Comparison of ENCODE assay signal across 21 mouse cellular contexts in genomic region chr2:171371751-171372150, GRCm38 (mm10).
A peak's percentile ranks its signal among the peaks of the same experiment; 100 is the strongest.
DNase-seq lines count a peak whose midpoint lies in the region; ATAC-seq lines count a peak whose summit lies in the region.
"Had no signal": no experiment of that assay in that cellular context is flagged by ENCODE, and none has a peak within 500 bp of the region (broad histone marks: within the 10 kb centered on the region; RNA-seq: fewer than 3 reads in every experiment).

No protein-coding gene starts in this region.

- WGBS in kidney, embryonic 14.5 days, result 19% methylated on average over 5 of the region's 5 CpGs
- WGBS in lung, embryonic 15.5 days, result 19% methylated on average over 5 of the region's 5 CpGs

- no peak overlapping the region for H3K4me2 ChIP-seq in kidney, embryonic 14.5 days (replicated peaks; ENCODE audit: low read depth, low read length)
- no peak overlapping the region for H3K4me2 ChIP-seq in lung, embryonic 15.5 days
- H3K4me2 ChIP-seq: embryonic facial prominence, embryonic 12.5 days; forebrain, embryonic 13.5 days; heart, embryonic 15.5 days; midbrain, embryonic 15.5 days had no signal

- peaks cover 4% of the 10 kb centered on the region for H3K4me1 ChIP-seq in kidney, embryonic 14.5 days (ENCODE audit: control insufficient read depth, insufficient read depth, low read length)
- no peaks in the 10 kb centered on the region; the same call in 1 of the 2 replicates for H3K4me1 ChIP-seq in lung, embryonic 15.5 days
- H3K4me1 ChIP-seq: embryonic facial prominence, embryonic 12.5 days; forebrain, embryonic 13.5 days; midbrain, embryonic 15.5 days had no signal

- H3K9ac ChIP-seq in kidney, embryonic 14.5 days (ENCODE audit: low read depth, low read length), result no peak overlapping the region
- H3K9ac ChIP-seq in lung, embryonic 15.5 days, result no peak overlapping the region
- H3K9ac ChIP-seq: embryonic facial prominence, embryonic 12.5 days; forebrain, embryonic 13.5 days; heart, embryonic 15.5 days; midbrain, embryonic 15.5 days had no signal

- no peaks in the 10 kb centered on the region for H3K36me3 ChIP-seq in kidney, embryonic 14.5 days (ENCODE audit: control insufficient read depth, insufficient read depth, low read length)
- no peaks in the 10 kb centered on the region for H3K36me3 ChIP-seq in lung, embryonic 15.5 days
- H3K36me3 ChIP-seq: embryonic facial prominence, embryonic 12.5 days; heart, embryonic 15.5 days; midbrain, embryonic 15.5 days had no signal

- H3K27me3 ChIP-seq in kidney, embryonic 14.5 days (ENCODE audit: control insufficient read depth, insufficient read depth, low read length), result no peaks in the 10 kb centered on the region
- H3K27me3 ChIP-seq in lung, embryonic 15.5 days, result no peaks in the 10 kb centered on the region
- H3K27me3 ChIP-seq: embryonic facial prominence, embryonic 12.5 days; forebrain, embryonic 13.5 days; heart, embryonic 15.5 days; midbrain, embryonic 15.5 days had no signal

- no peak overlapping the region for H3K27ac ChIP-seq in kidney, embryonic 14.5 days (ENCODE audit: low read depth, low read length)
- no peak overlapping the region for H3K27ac ChIP-seq in lung, embryonic 15.5 days
- H3K27ac ChIP-seq: embryonic facial prominence, embryonic 12.5 days; forebrain, embryonic 13.5 days; heart, embryonic 15.5 days; hindbrain, postnatal 0 days; midbrain, embryonic 15.5 days had no signal

- no peaks in the 10 kb centered on the region for H3K9me3 ChIP-seq in kidney, embryonic 14.5 days (ENCODE audit: control insufficient read depth, low read length)
- no peaks in the 10 kb centered on the region for H3K9me3 ChIP-seq in lung, embryonic 15.5 days
- H3K9me3 ChIP-seq: embryonic facial prominence, embryonic 12.5 days; forebrain, embryonic 13.5 days; heart, embryonic 15.5 days; midbrain, embryonic 15.5 days had no signal

- ATAC-seq in kidney, embryonic 14.5 days (ENCODE audit: low FRiP score, low TSS enrichment), result 0 out of 2 replicates have a peak, but pooled peaks have one; percentile 66
- ATAC-seq in lung, embryonic 15.5 days (ENCODE audit: borderline replicate concordance, extremely low read depth, low FRiP score, low TSS enrichment), result peak; percentile 58; the same call in 1 of the 2 replicates
- ATAC-seq: CD4-positive, CD25-positive, alpha-beta regulatory T cell, adult 4 months; forebrain, embryonic 13.5 days; hindbrain, postnatal 0 days; midbrain, embryonic 15.5 days had no signal

- H3K4me3 ChIP-seq in kidney, embryonic 14.5 days (ENCODE audit: low read length), result no peak overlapping the region
- no peak overlapping the region for H3K4me3 ChIP-seq in lung, embryonic 15.5 days
- H3K4me3 ChIP-seq: embryonic facial prominence, embryonic 12.5 days; forebrain, embryonic 13.5 days; heart, embryonic 15.5 days; midbrain, embryonic 15.5 days had no signal

- no peak for DNase-seq in kidney, postnatal 36 days
- DNase-seq in lung, postnatal 10 days, result no peak
- peak; percentile 56 for DNase-seq in forelimb bud, embryonic 11.5 days (ENCODE audit: low read depth, low spot score)
- no peak for DNase-seq in thymus, adult 18-20 months
- DNase-seq in spleen, postnatal 4 days (ENCODE audit: low spot score in 2 of 2), result no peak
- DNase-seq: adrenal gland, postnatal 25 days; cerebellum, adult 8-10 months; heart, postnatal 36 days; kidney, adult 18-20 months; left cerebral cortex, postnatal 4 days; lung, postnatal 4 days; thymus, adult 2 months; thymus, postnatal 4 days had no signal
